Mouse (Mus musculus) ovary, adult 18-20 months (tissue): ENCODE measurements around the gene Slc22a1.
A peak's percentile ranks its signal among the peaks of the same experiment; 100 is the strongest.

ENCODE experiments used
- DNase-seq: peaks from one replicate; pipeline ENCODE4 v3.0.0; 2022; ENCODE audit warnings: low spot score, mixed read lengths

The Slc22a1 gene

GRCm38 (mm10) chr17:12631771-12632600 is 43.6 kb downstream of the Slc22a1 start:
- peak; percentile 5 for DNase-seq

GRCm38 (mm10) chr17:12630976-12631730 is 44.5 kb downstream of the Slc22a1 start:
- no peak for DNase-seq

GRCm38 (mm10) chr17:12627983-12628382 is 47.6 kb downstream of the Slc22a1 start:
- no peak for DNase-seq

- no peak for DNase-seq
Observed at GRCm38 (mm10) chr17:12619641-12620040, 56.0 kb downstream of the Slc22a1 start.

- DNase-seq = no peak
Observed at GRCm38 (mm10) chr17:12615429-12615828, 60.2 kb downstream of the Slc22a1 start.

GRCm38 (mm10) chr17:12614511-12615385 is 60.9 kb downstream of the Slc22a1 start:
- no peak for DNase-seq

GRCm38 (mm10) chr17:12607202-12607601 is 68.4 kb downstream of the Slc22a1 start:
- no peak for DNase-seq

GRCm38 (mm10) chr17:12606634-12607033 is 69.0 kb downstream of the Slc22a1 start:
- no peak for DNase-seq
